ENCODE assay signal across 8 mouse cellular contexts in genomic region chr8:27679164-27679563, GRCm38 (mm10).
A peak's percentile ranks its signal among the peaks of the same experiment; 100 is the strongest.
DNase-seq lines count a peak whose midpoint lies in the region; ATAC-seq and TF ChIP-seq lines count a peak whose summit lies in the region.
"Had no signal": no experiment of that assay in that cellular context is flagged by ENCODE, and none has a peak within 500 bp of the region (broad histone marks: within the 10 kb centered on the region; RNA-seq: fewer than 3 reads in every experiment).

No protein-coding gene starts in this region.

- DNase-seq in NIH3T3 (ENCODE audit: low read depth), result peak; percentile 63
- DNase-seq in embryonic facial prominence, embryonic 10.5 days (ENCODE audit: low spot score), result peak; percentile 53
- peak; percentile 35 for DNase-seq in hindlimb bud, embryonic 11.5 days (ENCODE audit: extremely low spot score, low read depth, low spot score)
- DNase-seq in layer of hippocampus, postnatal 36 days, result peak; percentile 24 to 31
- peak; percentile 42 for DNase-seq in testis, postnatal 10 days (ENCODE audit: low spot score)

- no peak overlapping the region for H3K4me2 ChIP-seq in midbrain, embryonic 13.5 days (replicated peaks)
- H3K4me2 ChIP-seq: heart, embryonic 13.5 days had no signal

- peaks cover 3% of the 10 kb centered on the region; the same call in 1 of the 2 replicates for H3K27me3 ChIP-seq in E14TG2a.4 (ENCODE audit: insufficient read depth, low read length)
- H3K27me3 ChIP-seq in embryonic facial prominence, embryonic 10.5 days (replicated peaks; ENCODE audit: low read depth, poor library complexity, severe bottlenecking), result no peaks in the 10 kb centered on the region
- no peaks in the 10 kb centered on the region for H3K27me3 ChIP-seq in midbrain, embryonic 13.5 days
- H3K27me3 ChIP-seq: heart, embryonic 13.5 days had no signal

- peak; percentile 70 for ATAC-seq in midbrain, embryonic 13.5 days

- no peak overlapping the region for H3K4me3 ChIP-seq in E14TG2a.4 (replicated peaks; ENCODE audit: low read length)
- no peak overlapping the region for H3K4me3 ChIP-seq in embryonic facial prominence, embryonic 10.5 days
- no peak overlapping the region for H3K4me3 ChIP-seq in midbrain, embryonic 13.5 days (replicated peaks)
- H3K4me3 ChIP-seq: heart, embryonic 13.5 days had no signal

- peak; percentile 93 for TF ChIP-seq CTCF in E14TG2a.4 (conservative IDR thresholded peaks at IDR 0.05; ENCODE audit: low read length)

- no peak overlapping the region; the same call in 1 of the 2 replicates for H3K9ac ChIP-seq in midbrain, embryonic 13.5 days (replicated peaks)
- H3K9ac ChIP-seq: heart, embryonic 13.5 days had no signal

- H3K36me3 ChIP-seq in E14TG2a.4 (ENCODE audit: insufficient read depth, low read length), result no peaks in the 10 kb centered on the region
- H3K36me3 ChIP-seq in embryonic facial prominence, embryonic 10.5 days (replicated peaks), result no peaks in the 10 kb centered on the region
- H3K36me3 ChIP-seq in midbrain, embryonic 13.5 days, result no peaks in the 10 kb centered on the region
- H3K36me3 ChIP-seq: heart, embryonic 13.5 days had no signal

- 11% methylated on average over 2 of the region's 2 CpGs for WGBS in embryonic facial prominence, embryonic 10.5 days
- WGBS in midbrain, embryonic 13.5 days, result 5% methylated on average over 2 of the region's 2 CpGs

- H3K9me3 ChIP-seq in E14TG2a.4 (ENCODE audit: low read length), result no peaks in the 10 kb centered on the region
- no peaks in the 10 kb centered on the region for H3K9me3 ChIP-seq in embryonic facial prominence, embryonic 10.5 days
- no peaks in the 10 kb centered on the region for H3K9me3 ChIP-seq in midbrain, embryonic 13.5 days
- H3K9me3 ChIP-seq: heart, embryonic 13.5 days had no signal

- H3K27ac ChIP-seq in embryonic facial prominence, embryonic 10.5 days (replicated peaks), result no peak overlapping the region
- H3K27ac ChIP-seq in midbrain, embryonic 13.5 days, result no peak overlapping the region
- H3K27ac ChIP-seq: heart, embryonic 13.5 days had no signal

- peaks cover 11% of the 10 kb centered on the region for H3K4me1 ChIP-seq in E14TG2a.4 (replicated peaks; ENCODE audit: low read depth, low read length)
- H3K4me1 ChIP-seq in embryonic facial prominence, embryonic 10.5 days, result no peaks in the 10 kb centered on the region
- peaks cover 6% of the 10 kb centered on the region for H3K4me1 ChIP-seq in midbrain, embryonic 13.5 days (replicated peaks)
- H3K4me1 ChIP-seq: heart, embryonic 13.5 days had no signal
